Mouse (Mus musculus) layer of hippocampus, postnatal 25 days (tissue): ENCODE results near the gene AU022252. TPM values are rescaled to one million over a fixed set of nuclear protein-coding genes. Genes with fewer than 3 reads are reported as not detected.

ENCODE experiments used
- DNase-seq, 2 experiments: peaks; one replicate each; pipeline ENCODE4 v3.0.0; 2022; ENCODE audit warnings: mixed read lengths in 2 of 2, low spot score in 1 of 2; ENCODE audit errors: extremely low spot score in 1 of 2
- total RNA-seq, 2 experiments: library from RNA; stranded (reverse); gene quantifications; 2 replicates each; pipeline ENCODE4 v1.2.3; 2021

The AU022252 gene
- total RNA-seq, 2 experiments from 2014 or later: 32.4 to 36.7 TPM

DNA sequence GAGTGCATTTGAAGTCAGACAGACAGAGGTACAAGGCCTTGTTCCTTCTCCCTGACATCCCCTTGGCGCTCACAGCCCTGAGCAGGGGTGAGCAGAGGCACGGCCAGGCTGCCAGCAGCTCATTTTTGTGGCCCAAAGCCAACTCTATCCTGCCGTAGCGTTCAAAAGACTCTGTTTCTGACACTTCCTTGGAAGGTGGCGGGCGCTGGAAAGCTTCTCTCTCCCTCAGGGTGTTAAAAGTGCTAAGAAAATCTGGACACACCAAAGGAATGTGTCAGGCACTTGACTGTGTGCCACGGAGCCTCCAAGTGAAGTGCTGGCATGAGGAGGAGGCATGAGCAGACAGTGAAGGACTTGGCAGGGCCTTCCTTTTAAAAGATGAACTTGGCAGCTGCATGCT lies 13.0 kb upstream of the AU022252 start:
- DNase-seq: no peak

DNA sequence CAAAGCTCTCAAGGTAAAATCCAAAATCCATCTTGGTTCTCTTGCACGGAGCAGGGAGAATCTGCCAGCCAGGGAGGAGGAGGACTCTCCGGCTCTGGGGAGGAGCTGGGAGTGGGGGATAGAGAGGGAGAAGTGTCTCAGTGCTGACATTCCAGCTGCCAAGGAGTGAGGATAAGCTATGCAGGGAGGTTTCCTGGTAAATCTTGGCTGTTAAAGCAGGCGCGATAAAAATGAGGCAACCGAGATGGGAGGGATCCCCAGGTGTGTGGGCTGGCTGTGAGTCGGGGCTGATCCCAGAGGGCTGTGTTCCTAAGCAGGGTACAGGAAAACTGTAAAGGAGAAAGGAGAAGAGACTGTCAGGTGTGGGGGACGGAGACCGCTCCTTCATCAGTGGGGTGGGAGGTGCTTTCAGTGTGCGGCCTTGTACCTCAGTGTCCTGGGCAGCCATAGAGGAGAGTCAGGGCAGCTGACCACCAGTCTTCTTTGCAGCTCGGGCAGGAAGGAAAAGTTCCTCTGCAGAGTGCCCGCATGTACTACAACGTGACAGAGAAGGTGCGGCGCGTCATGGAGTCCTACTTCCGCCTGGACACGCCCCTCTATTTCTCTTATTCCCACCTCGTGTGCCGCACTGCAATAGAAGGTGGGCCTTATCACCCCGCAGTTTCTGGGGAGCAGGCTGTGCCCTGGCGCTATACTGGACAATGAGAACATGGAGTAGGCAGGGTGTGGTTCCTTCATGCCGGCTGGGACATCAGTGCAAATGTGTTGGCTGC lies 12.1 kb upstream of the AU022252 start:
- DNase-seq: no peak

DNA sequence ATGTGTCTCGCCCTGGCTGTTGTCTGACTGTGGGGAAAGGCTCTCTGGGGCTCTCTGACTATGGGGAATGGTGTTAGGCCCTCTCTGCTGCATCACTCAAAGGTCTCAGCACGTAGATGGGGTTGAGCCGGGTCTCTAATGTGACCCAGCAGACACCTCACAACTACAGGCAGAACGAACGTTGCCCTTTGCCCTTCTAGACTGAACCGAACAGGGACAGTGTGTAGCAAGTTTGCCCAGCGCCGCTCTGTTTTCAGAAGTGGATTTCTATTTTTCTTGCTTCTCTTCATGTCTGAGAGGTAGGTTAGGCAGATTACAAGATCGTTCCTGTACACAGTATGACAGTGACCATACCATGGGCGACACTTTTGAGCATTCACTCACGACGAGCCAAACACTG lies 10.1 kb upstream of the AU022252 start:
- no peak for DNase-seq

DNA sequence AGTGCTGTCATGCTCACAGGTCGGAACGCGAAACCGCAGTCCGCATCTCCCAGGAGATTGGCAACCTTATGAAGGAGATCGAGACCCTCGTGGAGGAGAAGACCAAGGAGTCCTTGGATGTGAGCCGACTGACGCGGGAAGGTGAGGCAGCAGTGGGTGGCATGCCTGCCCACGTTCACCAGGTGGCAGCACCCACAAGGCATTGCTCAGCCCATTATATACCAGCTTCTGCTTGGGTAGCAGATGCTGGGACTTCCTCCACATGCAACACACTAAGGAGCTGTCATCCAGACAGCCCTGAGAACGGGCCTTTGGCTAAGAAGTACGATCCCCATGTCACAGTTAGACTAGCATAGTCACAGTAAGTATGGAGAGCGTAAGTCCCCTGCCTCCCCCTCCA lies 9.2 kb upstream of the AU022252 start:
- peak; percentile 34 to 56 for DNase-seq

DNA sequence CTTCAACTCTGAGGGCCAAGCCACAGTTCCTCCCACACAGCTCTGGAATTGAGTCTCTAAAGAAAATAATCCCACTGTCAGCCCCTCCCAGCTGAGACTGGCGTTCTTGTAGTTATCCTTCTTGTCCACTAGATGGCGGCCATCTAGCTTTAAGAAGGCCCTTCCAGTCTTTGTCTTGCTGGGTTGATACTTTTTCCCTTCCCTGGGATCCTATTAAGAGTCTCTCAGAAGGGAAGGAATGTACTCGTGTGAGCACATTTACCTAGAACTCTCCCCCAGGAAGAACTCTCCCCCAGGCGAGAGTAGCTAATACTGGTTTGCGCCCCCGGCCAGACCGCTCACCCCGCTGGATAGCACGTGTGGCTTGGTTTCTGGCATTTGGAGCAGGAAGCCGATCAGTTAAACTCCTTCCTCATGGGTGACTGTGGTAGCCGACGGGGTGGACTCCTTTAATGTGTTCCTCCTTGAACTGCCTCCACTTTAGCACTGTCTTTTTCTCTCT lies 6.7 kb upstream of the AU022252 start:
- DNase-seq: peak in 1 of 2 experiments; percentile 29

DNA sequence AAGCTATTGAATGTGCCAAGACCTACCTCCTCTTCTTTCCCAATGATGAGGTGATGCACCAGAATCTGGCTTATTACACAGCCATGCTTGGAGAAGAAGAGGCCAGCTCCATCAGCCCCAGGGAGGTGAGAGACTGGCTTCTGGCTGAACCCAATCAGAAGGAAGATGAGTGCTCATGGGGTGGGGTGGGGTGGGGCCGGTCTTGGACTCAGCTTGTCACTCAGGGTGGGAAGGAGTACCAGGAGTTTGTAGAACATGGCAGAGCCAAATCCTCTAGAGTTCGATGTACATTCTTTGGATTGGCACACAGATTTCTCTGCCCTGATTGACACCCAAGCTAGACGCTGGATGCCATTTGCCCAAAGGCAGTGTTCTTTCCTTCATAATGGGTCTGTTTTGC lies 6.1 kb upstream of the AU022252 start:
- DNase-seq: no peak

DNA sequence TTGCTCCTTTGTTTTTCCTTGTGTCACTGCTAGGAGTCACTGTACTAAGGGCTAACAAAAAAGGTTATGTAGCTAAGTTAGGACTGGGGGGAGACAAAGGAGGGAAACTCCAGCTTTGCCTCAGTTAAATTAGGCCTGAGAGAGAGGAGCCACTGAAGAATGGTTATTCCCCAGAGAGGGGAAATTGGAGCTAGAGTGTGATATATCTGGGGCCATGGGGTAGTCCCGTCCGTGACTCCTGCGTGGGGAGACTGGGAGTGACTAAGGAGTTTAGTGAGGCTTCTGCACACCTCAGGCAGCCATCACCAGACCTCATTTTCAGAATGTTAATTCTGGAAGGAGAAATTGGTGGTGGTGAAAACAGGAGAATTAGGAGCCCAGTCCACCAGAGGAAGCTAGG lies 1.8 kb upstream of the AU022252 start:
- no peak for DNase-seq

DNA sequence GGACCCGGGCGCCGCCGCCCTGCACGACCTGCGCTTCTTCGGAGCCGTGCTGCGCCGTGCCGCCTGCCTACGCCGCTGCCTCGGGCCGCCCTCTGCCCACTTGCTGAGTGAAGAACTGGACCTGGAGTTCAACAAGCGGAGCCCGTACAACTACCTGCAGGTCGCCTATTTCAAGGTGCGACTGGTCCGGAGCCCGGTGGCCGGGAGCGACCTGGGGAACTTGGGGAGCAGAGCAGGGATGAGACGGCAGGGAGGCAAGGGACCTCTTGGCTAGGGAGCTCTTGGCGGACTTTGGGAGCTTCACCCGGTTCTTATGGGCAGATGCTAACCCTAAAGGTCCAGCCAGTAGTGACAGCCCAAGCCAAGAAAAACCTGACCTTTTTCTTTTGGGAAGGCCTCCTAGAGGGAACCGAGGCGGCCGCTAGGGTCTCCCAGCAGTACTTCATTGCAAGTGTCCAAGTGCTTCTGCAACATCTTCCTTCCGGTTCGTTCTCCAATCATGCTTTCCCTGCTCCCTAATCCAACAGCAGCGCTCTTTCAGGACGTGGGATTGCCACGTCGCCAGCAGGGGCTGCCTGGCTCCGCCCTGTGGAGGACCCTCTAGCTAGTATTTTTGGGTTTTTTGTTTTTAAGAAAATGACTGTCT lies 867 bp upstream of the AU022252 start:
- DNase-seq: peak; percentile 30 to 45

DNA sequence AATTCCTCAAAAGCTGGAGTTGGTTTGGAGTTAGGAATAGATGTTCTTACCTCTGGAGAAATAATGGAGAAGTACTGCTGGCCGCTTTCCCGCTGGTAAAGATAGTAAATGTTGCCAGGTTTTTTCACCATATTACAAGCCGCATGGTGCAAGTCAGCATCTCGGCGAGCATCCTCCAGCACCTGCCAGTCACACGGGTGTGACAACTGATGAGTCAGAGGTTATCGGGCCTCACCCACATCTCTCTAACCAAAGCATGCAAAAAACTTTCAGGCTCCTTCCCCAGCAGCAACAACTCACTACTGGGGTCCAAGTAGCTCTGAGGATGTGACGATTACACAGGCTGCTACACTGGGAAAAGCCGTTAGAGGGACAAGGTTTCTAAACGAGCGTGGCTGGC lies 5.8 kb downstream of the AU022252 start:
- DNase-seq: no peak

DNA sequence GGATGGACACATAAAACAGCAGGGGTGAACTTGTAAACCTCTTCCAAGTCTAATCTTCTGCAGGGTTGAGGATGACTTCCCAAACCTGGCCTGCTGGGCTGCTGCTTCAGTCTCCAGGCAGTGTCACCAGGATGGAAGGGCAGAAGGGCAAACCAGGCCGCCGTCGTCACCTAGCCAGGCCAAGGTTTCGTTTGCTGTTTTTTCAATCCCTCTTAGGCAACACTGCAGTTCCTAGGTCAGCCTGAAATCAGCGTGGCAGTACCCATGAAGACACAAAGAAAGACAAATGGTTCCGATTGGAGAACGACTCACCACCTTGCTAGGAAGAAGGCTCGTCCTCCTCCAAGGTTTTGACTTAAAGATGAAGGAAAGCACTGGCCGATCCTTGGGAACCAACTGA lies 6.8 kb downstream of the AU022252 start:
- no peak for DNase-seq

DNA sequence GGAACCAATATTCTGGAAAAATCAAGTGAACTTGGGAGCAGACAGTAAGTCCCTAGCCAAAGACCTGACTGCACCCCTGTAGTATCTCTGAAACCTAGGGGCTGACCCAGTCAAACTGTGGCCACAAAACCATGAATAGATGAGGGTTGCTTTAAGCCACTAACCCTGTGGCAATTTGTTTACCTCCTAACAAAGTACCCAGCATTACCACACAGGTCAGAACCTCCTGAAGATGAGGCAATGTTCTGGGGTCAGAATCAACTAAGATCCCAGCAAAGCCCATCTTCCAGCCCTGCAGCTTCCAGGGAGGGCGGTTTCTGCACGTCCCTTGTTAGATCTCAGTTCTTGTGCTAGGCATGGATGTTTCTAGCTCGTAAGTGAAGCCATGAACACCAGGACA lies 8.0 kb downstream of the AU022252 start:
- DNase-seq: no peak

DNA sequence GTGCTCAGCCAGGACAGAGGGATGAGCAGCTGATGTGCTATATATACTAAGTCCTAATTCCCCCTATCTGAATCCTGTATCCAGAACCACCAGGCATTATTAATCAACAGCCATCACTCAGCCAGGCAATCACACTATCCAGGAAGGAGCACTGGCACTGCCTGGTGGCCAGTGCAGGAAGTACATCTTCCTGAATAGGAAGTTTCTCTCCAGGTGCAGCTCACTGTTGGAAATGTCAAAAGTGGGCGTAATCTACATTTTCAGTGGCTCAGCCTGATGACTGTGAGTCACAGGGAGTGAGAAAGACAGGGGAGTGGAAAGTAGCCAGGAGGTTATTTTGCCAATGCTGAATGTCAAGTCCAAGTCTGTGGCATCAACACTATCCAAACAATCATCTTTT lies 8.8 kb downstream of the AU022252 start:
- DNase-seq: no peak

DNA sequence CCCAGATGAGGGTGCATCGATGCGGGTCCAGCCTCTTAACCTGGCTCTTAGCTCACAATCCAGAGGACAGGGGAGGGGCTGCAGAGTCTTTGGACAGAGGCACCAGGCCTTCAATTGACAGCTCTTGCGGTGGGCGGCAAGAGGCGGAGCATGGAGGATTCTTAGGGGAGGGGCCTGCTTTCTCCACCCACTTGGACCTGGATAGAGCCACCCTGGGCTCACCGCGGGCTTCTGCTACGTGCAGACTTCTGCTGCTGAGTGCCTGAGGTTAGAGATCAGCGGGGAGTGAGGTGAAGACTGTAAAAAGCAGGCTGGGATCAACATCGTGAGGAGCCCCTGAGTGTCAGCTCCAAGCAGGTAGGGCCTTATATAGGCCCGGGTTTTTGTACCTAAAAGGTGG lies 14.3 kb downstream of the AU022252 start, which contains the start of gene Tmem269:
Gene Tmem269 (minus strand): TSS at position 49 of the 400 bp plus-strand sequence.
- no peak for DNase-seq

DNA sequence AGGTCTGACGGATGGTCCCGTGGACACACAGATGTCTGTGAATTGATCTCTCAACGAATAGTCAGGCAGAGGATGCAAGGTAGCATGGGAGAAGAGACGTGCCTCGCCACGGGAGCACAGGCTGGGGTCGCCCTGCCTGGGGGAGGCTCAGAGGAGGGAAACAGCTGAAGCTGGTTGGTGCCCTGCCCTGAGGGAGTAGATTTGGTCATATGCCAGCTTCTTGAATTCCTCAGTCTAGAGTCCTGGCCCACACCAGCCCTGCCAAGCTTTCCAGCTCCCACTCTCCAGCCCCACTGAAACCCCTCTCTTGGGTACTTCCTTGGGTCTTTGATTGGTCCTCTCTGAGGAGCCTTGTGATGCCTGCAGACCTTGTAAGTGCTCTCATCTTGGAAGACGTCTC lies 15.8 kb downstream of the AU022252 start:
- DNase-seq: no peak

DNA sequence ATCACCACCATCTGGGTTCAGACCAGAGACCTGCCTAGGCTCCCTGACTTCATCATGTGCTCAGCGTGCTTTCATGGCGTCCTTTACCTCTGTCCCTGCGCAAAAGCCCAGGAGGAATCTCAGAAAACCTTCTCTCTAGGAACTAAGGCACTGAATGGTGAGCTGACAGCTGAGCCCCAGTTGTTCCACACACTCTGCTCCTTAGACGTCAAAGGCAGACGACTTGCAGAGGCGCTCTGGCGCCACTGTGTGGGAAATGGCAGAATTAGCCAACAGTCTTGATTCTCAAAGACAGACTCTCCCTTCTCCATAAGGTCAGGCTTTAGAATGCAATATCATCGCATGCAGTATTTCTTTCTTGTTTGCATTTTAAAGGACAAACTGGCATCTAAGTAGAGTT lies 27.8 kb downstream of the AU022252 start:
- peak in 1 of 2 experiments; percentile 61 for DNase-seq

DNA sequence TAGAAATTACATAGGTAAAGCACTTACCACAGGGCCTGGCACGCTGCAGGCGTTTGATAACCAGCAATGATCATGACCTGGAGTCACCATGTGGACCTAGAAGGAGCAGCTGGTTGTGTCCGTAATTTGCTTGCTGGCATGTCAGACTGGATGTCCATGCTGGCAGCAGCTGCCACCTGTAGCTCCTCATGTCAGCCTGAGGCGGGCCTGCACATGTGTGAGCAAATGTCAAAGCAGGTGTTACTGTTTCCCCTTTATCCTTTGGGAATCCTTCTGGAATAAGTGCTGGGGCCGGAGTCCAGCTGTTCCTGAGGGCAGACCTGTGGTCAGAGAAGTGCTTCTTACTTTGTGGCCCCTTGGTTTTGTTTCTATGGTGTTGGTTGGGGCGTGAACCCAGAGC lies 34.4 kb downstream of the AU022252 start:
- no peak for DNase-seq

DNA sequence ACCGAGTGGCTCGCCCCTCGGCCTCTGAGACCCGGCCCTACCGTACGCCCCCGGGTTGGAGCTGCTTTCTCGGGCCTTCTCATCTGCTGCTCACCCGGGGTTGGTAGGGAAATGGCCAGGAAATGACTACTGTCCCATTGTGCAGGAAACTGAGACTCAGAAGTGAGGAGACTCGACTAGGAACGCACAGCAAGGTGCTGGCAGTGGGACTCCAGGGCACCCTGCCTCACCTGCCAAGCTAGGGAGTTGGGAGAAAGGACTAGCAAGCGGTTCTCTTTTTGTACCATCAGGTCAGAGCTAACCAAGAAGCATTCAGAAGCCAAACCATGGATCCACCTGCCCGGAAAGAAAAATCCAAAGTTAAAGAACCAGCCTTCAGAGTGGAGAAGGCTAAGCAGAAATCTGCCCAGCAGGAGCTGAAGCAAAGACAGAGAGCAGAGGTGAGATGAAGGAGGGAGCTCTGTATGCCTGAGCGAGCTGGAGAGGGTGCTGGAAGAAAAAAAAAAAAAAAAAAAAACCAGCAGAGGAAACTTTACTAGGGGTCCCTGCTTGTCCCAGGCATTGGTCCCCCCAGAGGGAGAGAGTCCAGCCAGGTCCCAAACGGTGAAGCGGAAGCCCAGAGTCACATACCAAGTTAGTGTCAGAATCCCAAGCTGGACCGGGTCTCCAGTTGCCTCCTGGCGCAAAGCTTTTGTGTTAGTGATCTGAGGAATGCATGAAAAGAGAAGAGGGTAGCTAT lies 36.8 kb downstream of the AU022252 start:
- DNase-seq: no peak

DNA sequence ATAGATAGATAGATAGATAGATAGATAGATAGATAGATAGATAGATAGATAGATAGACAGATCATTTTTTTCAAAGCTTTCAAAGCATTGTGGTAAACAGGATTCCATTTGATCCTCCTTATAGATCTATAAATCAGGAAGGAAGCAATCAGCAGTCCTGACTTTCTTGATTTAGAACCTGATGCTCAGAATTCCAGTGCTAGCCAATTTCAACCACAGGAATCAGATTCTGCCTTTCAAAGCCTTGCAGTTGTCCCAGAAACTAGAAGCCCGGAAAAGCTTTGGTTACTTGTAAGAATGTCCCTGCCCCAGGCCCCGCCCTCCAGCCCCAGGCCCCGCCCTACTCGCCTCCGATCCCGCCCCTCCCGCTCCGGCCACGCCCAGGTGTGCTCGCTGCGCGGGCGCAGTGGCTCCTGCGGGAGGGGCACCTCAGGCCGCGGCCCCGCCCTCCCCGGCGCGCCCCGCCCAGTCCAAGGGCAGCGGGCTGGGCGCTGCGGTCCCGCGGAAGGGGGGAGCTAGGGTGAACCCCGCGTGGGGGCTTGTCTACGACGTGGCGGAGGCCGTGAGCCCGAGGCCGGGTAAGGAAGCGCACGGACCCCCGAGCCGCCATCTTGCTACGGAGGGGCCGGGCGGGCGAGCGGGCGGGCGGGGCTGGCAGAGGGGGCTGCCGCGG lies 37.5 kb downstream of the AU022252 start, which contains the start of gene Svbp:
Gene Svbp (plus strand): TSS at position 398 of the 673 bp plus-strand sequence.
- peak; percentile 73 to 76 for DNase-seq

DNA sequence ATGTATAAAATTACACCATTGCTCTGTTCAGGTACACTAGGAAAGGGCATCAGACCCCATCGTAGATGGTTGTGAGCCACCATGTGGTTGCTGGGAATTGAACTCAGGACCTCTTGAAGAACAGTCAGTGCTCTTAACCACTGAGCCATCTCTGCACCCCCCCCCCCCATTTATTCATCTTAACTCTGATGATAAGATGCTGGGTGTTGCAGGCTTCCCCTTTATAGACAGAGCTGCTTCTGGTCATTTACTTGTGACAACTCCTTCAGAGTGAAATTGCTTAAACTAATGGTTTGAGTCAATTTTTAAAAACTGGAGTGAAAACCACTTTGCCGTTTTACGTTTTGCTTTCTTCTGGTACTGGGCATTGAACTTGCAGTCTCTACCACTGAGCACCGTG lies 39.8 kb downstream of the AU022252 start:
- DNase-seq: no peak

DNA sequence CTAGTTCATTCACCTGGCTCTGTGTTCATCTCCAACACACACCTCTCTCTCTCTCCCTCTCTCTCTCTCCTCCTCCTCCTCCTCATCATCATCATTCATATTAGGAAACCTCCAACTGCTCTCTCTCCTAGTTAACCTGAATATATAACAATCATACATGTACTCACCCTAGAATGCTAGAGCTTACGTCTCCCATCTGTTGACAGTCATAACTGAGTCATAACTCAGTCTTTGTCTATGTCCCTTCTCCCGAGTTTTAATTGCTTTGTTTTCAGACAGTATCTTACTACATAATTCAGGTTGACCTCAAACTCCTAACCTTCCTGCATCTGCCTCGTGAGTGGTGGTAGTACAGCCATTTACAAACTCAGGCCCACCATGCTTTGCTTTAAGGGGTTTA lies 41.2 kb downstream of the AU022252 start:
- DNase-seq: no peak

DNA sequence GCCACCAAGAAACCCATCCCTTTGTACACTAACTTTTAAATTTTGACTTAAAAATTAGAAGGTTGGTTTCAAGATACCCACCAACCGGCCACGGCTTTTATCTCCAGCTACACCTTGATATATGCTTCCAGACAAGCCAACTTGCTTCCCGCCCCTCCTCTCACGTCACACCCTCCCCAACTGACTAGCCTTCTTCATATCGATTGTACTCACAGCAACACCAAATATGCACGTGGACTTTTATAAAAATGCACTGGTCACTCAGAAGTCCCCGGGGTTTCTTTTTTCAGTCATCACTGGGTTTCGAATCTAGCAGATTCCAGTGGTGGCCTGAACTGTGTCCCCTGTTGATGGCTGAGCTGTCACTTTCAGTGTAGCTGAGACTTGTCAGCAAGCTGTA lies 41.9 kb downstream of the AU022252 start:
- no peak for DNase-seq
